Mouse (Mus musculus) limb, embryonic 15.5 days (tissue): ENCODE data around the gene Chrnd. TPM values are rescaled to one million over a fixed set of nuclear protein-coding genes. Genes with fewer than 3 reads are reported as not detected.

Source experiments
- ATAC-seq: fragments of 200-750 bp; cut with Nextera tagmentation; 2 replicates; pipeline ENCODE4 v1.8.0; 2017; ENCODE audit warnings: low read depth, moderate TSS enrichment; ENCODE audit not compliant: insufficient number of reproducible peaks, low FRiP score, low TSS enrichment
- H3K27ac ChIP-seq: fragments of 300-500 bp; sonication (generic); 2 replicates; pipeline ENCODE4 v1.5.1; 2015; ENCODE audit warnings: moderate library complexity, mild to moderate bottlenecking, inconsistent platforms
- H3K27me3 ChIP-seq: fragments of 300-500 bp; sonication (generic); 2 replicates; pipeline ENCODE4 v1.6.1; 2015; ENCODE audit warnings: inconsistent platforms
- H3K36me3 ChIP-seq: fragments of 300-500 bp; sonication (generic); 2 replicates; pipeline ENCODE4 v1.6.1; 2015; ENCODE audit warnings: inconsistent platforms
- H3K4me1 ChIP-seq: fragments of 300-500 bp; sonication (generic); 2 replicates; pipeline ENCODE4 v1.6.1; 2015; ENCODE audit warnings: inconsistent platforms
- H3K4me2 ChIP-seq: fragments of 300-500 bp; sonication (generic); 2 replicates; pipeline ENCODE4 v1.6.1; 2015; ENCODE audit warnings: mild to moderate bottlenecking, inconsistent platforms
- H3K4me3 ChIP-seq: fragments of 300-500 bp; sonication (generic); 2 replicates; pipeline ENCODE4 v1.5.1; 2015; ENCODE audit warnings: mild to moderate bottlenecking, inconsistent platforms
- H3K9ac ChIP-seq: fragments of 300-500 bp; sonication (generic); 2 replicates; pipeline ENCODE4 v1.6.1; 2015; ENCODE audit warnings: inconsistent platforms
- H3K9me3 ChIP-seq: fragments of 300-500 bp; sonication (generic); 2 replicates; pipeline ENCODE4 v1.6.1; 2016; ENCODE audit warnings: inconsistent platforms
- WGBS: fragments of 180-500 bp; shearing (Covaris S2); methylation state at CpG from one replicate; pipeline ENCODE4 v1.1.7; 2015; 5-methylcytosine and 5-hydroxymethylcytosine counted together
- polyA plus RNA-seq: library from polyadenylated mRNA; unstranded; fragments of >200 nt; fragmentation: Nextera tagmentation; extraction: Ambion mirVana; gene quantifications from 2 replicates; pipeline ENCODE4 v1.2.1, GENCODE M21; 2015

The Chrnd gene
- 5.0 and 14.4 TPM in 2 replicates for polyA plus RNA-seq

GRCm38 (mm10) chr1:87190429-87190828 is at the start of gene Chrnd:
TSS of gene Chrnd (plus strand) at chr1:87190607.
- H3K9me3 ChIP-seq = no peaks in the 10 kb centered on the region
- H3K27me3 ChIP-seq = peaks cover 35% of the 10 kb centered on the region
- no peak within 1 kb of the TSS for H3K27ac ChIP-seq
- H3K4me2 ChIP-seq = no peak within 1 kb of the TSS
- WGBS = 18% methylated on average over 4 of the region's 4 CpGs
- H3K4me1 ChIP-seq = peaks cover 14% of the 10 kb centered on the region
- H3K4me3 ChIP-seq = no peak within 1 kb of the TSS
- H3K36me3 ChIP-seq = no peaks in the 10 kb centered on the region
- peak; percentile 45; the same call in 1 of the 2 replicates for ATAC-seq
- H3K9ac ChIP-seq = no peak within 1 kb of the TSS

GRCm38 (mm10) chr1:87141550-87141949 is 48.9 kb upstream of the Chrnd start:
- Histone ChIP-seq H3K4me1 (no peaks in the 10 kb centered on the region), H3K27ac (no peak overlapping the region), H3K9me3 (no peaks in the 10 kb centered on the region), H3K4me3 (no peak overlapping the region), H3K4me2 (no peak overlapping the region), H3K36me3 (no peaks in the 10 kb centered on the region), H3K9ac (no peak overlapping the region), H3K27me3 (no peaks in the 10 kb centered on the region)
- WGBS = 74% methylated on average over 4 of the region's 4 CpGs
- ATAC-seq = no peak

GRCm38 (mm10) chr1:87142456-87142855 is 48.0 kb upstream of the Chrnd start:
- Histone ChIP-seq H3K27ac (no peak overlapping the region), H3K9me3 (no peaks in the 10 kb centered on the region), H3K4me2 (no peak overlapping the region), H3K36me3 (no peaks in the 10 kb centered on the region), H3K9ac (no peak overlapping the region), H3K4me1 (no peaks in the 10 kb centered on the region), H3K27me3 (0 out of 2 replicates have a peak, but pooled peaks cover under 1% of the 10 kb centered on the region), H3K4me3 (no peak overlapping the region)
- no peak for ATAC-seq
- WGBS = 71% methylated on average over 9 of the region's 9 CpGs

GRCm38 (mm10) chr1:87143141-87143540 is 47.3 kb upstream of the Chrnd start:
- Histone ChIP-seq H3K27me3 (peaks cover 7% of the 10 kb centered on the region; the same call in 1 of the 2 replicates), H3K4me3 (no peak overlapping the region), H3K36me3 (no peaks in the 10 kb centered on the region), H3K9me3 (no peaks in the 10 kb centered on the region), H3K27ac (no peak overlapping the region), H3K4me1 (no peaks in the 10 kb centered on the region), H3K9ac (no peak overlapping the region), H3K4me2 (no peak overlapping the region)
- no peak for ATAC-seq
- WGBS = 75% methylated on average over 10 of the region's 10 CpGs

GRCm38 (mm10) chr1:87149422-87149821 is 41.0 kb upstream of the Chrnd start:
- H3K9ac ChIP-seq = no peak overlapping the region
- H3K27me3 ChIP-seq = peaks cover 68% of the 10 kb centered on the region
- ATAC-seq = no peak
- H3K27ac ChIP-seq = no peak overlapping the region
- H3K4me3 ChIP-seq = no peak overlapping the region
- H3K4me1 ChIP-seq = peaks cover 14% of the 10 kb centered on the region
- H3K9me3 ChIP-seq = no peaks in the 10 kb centered on the region
- WGBS = 32% methylated on average over 13 of the region's 13 CpGs
- no peak overlapping the region for H3K4me2 ChIP-seq
- H3K36me3 ChIP-seq = no peaks in the 10 kb centered on the region

- H3K27me3 ChIP-seq = peaks cover 87% of the 10 kb centered on the region
- no peak overlapping the region for H3K9ac ChIP-seq
- peaks cover 33% of the 10 kb centered on the region for H3K4me1 ChIP-seq
- WGBS = 83% methylated on average over 6 of the region's 6 CpGs
- H3K36me3 ChIP-seq = no peaks in the 10 kb centered on the region
- H3K27ac ChIP-seq = no peak overlapping the region
- ATAC-seq = no peak
- H3K4me3 ChIP-seq = no peak overlapping the region
- H3K9me3 ChIP-seq = no peaks in the 10 kb centered on the region
- H3K4me2 ChIP-seq = no peak overlapping the region
These were observed 39.1 kb upstream of the Chrnd start for GRCm38 (mm10) chr1:87151286-87151685.

- Histone ChIP-seq H3K4me2 (peak overlapping the region; percentile 65), H3K36me3 (no peaks in the 10 kb centered on the region), H3K9me3 (no peaks in the 10 kb centered on the region), H3K4me3 (peak overlapping the region; percentile 41), H3K9ac (no peak overlapping the region; the same call in 1 of the 2 replicates), H3K4me1 (peaks cover 34% of the 10 kb centered on the region), H3K27ac (no peak overlapping the region), H3K27me3 (peaks cover 100% of the 10 kb centered on the region)
- under 1% methylated on average over 72 of the region's 72 CpGs for WGBS
- ATAC-seq = no peak
These were observed 36.5 kb upstream of the Chrnd start for GRCm38 (mm10) chr1:87153776-87154500.

GRCm38 (mm10) chr1:87154501-87155120 is 35.8 kb upstream of the Chrnd start:
- H3K27me3 ChIP-seq = peaks cover 99% of the 10 kb centered on the region
- 1% methylated on average over 58 of the region's 58 CpGs for WGBS
- H3K4me3 ChIP-seq = peak overlapping the region; percentile 41
- peaks cover 34% of the 10 kb centered on the region for H3K4me1 ChIP-seq
- H3K36me3 ChIP-seq = no peaks in the 10 kb centered on the region
- no peak overlapping the region for H3K27ac ChIP-seq
- ATAC-seq = no peak
- H3K9me3 ChIP-seq = no peaks in the 10 kb centered on the region
- H3K9ac ChIP-seq = no peak overlapping the region; the same call in 1 of the 2 replicates
- peak overlapping the region; percentile 65 for H3K4me2 ChIP-seq

GRCm38 (mm10) chr1:87155531-87156198 is 34.7 kb upstream of the Chrnd start:
- Histone ChIP-seq H3K4me3 (peak overlapping the region; percentile 40), H3K9ac (no peak overlapping the region), H3K9me3 (no peaks in the 10 kb centered on the region), H3K27ac (no peak overlapping the region), H3K36me3 (no peaks in the 10 kb centered on the region), H3K4me2 (peak overlapping the region; percentile 79), H3K27me3 (peaks cover 99% of the 10 kb centered on the region), H3K4me1 (peaks cover 34% of the 10 kb centered on the region)
- under 1% methylated on average over 36 of the region's 56 CpGs for WGBS
- no peak for ATAC-seq

- H3K4me3 ChIP-seq = peak within 1 kb of the TSS; percentile 40
- 5% methylated on average over 11 of the region's 12 CpGs for WGBS
- peaks cover 97% of the 10 kb centered on the region for H3K27me3 ChIP-seq
- no peak within 1 kb of the TSS for H3K9ac ChIP-seq
- no peak within 1 kb of the TSS for H3K27ac ChIP-seq
- peaks cover 34% of the 10 kb centered on the region for H3K4me1 ChIP-seq
- H3K4me2 ChIP-seq = peak within 1 kb of the TSS; percentile 79
- no peaks in the 10 kb centered on the region for H3K9me3 ChIP-seq
- H3K36me3 ChIP-seq = no peaks in the 10 kb centered on the region
- ATAC-seq = no peak
These were observed 34.2 kb upstream of the Chrnd start, which contains the start of gene Ecel1 for GRCm38 (mm10) chr1:87156199-87156587. TSS of gene Ecel1 (minus strand) at chr1:87156521.

GRCm38 (mm10) chr1:87159396-87159795 is 31.0 kb upstream of the Chrnd start:
- no peaks in the 10 kb centered on the region for H3K36me3 ChIP-seq
- no peak overlapping the region for H3K4me2 ChIP-seq
- no peak overlapping the region for H3K9ac ChIP-seq
- peaks cover 20% of the 10 kb centered on the region for H3K4me1 ChIP-seq
- no peaks in the 10 kb centered on the region for H3K9me3 ChIP-seq
- peaks cover 84% of the 10 kb centered on the region for H3K27me3 ChIP-seq
- 70% methylated on average over 3 of the region's 3 CpGs for WGBS
- H3K4me3 ChIP-seq = no peak overlapping the region
- H3K27ac ChIP-seq = no peak overlapping the region
- ATAC-seq = no peak
